Mouse (Mus musculus) lung, adult 2 months (tissue): ENCODE measurements around the gene Tipin. TPM values are rescaled to one million over a fixed set of nuclear protein-coding genes. Genes with fewer than 3 reads are reported as not detected.
"Not testable (repeated sequence)": the region's sequence is repeated elsewhere in the genome, so short reads cannot be mapped to it uniquely, and the experiment has no call there.

Experiments
- DNase-seq: peaks from one replicate; pipeline ENCODE4 v3.0.0; 2022
- H3K4me1 ChIP-seq: fragments of 200-500 bp; 2 replicates; pipeline ENCODE4 v1.6.1; 2011; ENCODE audit warnings: low read length; ENCODE audit not compliant: control insufficient read depth, insufficient read depth
- H3K4me3 ChIP-seq: fragments of 200-500 bp; replicated peaks from 2 replicates; pipeline ENCODE3; 2011; ENCODE audit warnings: low read depth, mild to moderate bottlenecking, control low read depth, low read length; ENCODE audit errors: extremely low read depth
- CTCF ChIP-seq: fragments of 200-500 bp; IDR thresholded peaks from 2 replicates; pipeline ENCODE4 v1.5.1; 2011; ENCODE audit warnings: mild to moderate bottlenecking, low read length, control low read depth; ENCODE audit not compliant: insufficient read depth
- POLR2A ChIP-seq: fragments of 200-500 bp; IDR thresholded peaks from 2 replicates; pipeline ENCODE4 v1.6.1; 2011; ENCODE audit warnings: low read depth, mild to moderate bottlenecking, control low read depth, low read length, borderline replicate concordance; ENCODE audit errors: extremely low read depth
- WGBS: fragments of 180-500 bp; shearing (Covaris S2); methylation state at CpG from one replicate; pipeline ENCODE4 v1.1.7; 2018; 5-methylcytosine and 5-hydroxymethylcytosine counted together
- polyA plus RNA-seq: library from polyadenylated mRNA; depleted of rRNA; stranded (reverse); fragments of >200 nt; gene quantifications from 2 replicates; pipeline ENCODE4 v1.2.3, GENCODE M21; 2012

Tipin gene
- polyA plus RNA-seq, 1 experiment, result 4.9 TPM

DNA sequence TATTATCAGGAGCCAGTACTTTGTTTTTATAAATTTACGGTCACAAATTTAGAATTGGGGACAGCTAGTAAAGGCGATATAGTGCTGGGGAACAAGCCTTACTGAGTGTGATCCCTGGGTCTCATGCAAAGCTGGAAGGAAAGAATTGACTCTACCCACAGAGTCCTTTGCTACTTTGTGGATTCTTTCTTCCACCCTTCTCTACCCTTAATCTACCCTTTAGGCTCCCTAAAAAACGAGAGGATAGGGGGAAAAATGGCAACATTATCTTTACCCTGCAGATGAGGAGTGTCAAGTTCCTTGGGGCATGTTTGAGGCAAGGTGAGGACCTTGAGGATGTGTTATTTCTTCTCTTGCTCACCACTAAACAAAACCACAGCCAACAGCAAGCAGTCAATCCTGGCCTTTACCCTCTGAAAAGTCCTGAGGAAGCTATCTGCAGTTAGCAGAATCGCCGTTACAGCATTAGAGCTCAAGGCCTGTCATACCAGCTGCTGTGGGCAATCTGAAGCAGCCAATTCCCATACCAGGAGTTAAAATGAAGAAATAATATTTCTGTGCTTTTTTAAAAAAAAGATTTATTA lies 1.1 kb downstream of the Tipin start:
- H3K4me3 ChIP-seq, result no peak overlapping the region
- TF ChIP-seq CTCF, result no peak
- TF ChIP-seq POLR2A, result no peak

DNA sequence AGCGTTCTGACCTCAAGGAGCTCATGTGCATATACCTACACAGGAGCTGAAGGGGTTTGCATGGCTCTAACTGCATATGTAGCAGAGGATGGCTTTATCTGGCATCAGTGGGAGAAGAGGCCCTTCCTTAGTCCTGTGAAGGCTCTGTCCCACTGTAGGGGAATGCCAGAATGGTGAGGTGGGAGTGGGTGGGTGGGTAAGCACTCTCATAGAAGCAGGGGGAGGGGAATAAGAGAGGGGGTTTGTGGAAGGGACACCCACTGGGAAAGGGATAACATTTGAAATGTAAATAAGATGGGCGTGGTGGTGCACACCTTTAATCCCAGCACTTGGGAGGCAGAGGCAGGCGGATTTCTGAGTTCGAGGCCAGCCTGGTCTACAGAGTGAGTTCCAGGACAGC lies 21.7 kb downstream of the Tipin start:
- not testable (repeated sequence) for H3K4me1 ChIP-seq, H3K4me3 ChIP-seq, DNase-seq
- WGBS, result 95% methylated on average over 4 of the region's 4 CpGs

More for the DNA sequence above, 1.1 kb downstream of the Tipin start:
- no peak for DNase-seq
- WGBS, result 48% methylated on average over 5 of the region's 5 CpGs
- H3K4me1 ChIP-seq, result peaks cover 7% of the 10 kb centered on the region; the same call in 1 of the 2 replicates

DNA sequence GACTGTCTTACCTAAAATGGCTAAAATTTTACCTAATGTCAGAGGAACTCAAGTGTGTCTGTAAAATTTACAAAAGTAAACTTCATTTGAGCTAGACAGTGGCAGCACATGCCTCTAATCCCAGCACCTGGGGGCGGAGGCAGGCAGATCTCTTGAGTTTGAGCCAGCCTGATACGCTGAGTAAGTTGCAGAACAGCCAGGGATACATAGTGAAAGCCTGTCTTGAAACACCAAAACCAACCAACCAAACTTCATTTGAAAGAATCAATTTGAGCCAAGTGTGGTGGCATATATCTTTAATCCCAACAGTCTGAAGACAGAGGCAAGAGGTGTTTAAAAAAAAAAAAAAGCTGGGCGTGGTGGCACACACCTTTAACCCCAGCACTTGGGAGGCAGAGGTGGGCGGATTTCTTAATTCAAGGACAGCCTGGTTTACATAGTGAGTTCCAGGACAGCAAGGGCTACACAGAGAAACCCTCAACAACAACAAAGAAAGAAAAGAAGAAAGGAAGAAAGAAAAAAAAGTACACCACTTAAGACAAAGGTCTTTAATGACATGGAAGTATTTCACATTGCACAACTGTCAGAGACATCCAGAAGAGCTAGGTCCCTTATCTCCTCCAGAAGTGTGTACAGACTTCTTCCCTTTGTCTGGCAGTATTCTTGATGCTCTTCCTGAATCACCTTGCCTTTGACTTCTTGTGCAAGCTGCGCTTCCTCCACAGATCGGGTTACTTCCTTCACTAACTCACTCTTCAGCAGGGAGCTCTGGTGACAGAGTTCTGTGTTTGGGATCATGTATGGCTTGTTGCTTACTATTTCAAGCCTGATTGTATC lies 25.3 kb downstream of the Tipin start:
- WGBS, result 72% methylated on average over 6 of the region's 6 CpGs
- no peak for DNase-seq
- no peak for TF ChIP-seq POLR2A
- TF ChIP-seq CTCF, result no peak
- no peak overlapping the region for H3K4me3 ChIP-seq
- H3K4me1 ChIP-seq, result no peaks in the 10 kb centered on the region

DNA sequence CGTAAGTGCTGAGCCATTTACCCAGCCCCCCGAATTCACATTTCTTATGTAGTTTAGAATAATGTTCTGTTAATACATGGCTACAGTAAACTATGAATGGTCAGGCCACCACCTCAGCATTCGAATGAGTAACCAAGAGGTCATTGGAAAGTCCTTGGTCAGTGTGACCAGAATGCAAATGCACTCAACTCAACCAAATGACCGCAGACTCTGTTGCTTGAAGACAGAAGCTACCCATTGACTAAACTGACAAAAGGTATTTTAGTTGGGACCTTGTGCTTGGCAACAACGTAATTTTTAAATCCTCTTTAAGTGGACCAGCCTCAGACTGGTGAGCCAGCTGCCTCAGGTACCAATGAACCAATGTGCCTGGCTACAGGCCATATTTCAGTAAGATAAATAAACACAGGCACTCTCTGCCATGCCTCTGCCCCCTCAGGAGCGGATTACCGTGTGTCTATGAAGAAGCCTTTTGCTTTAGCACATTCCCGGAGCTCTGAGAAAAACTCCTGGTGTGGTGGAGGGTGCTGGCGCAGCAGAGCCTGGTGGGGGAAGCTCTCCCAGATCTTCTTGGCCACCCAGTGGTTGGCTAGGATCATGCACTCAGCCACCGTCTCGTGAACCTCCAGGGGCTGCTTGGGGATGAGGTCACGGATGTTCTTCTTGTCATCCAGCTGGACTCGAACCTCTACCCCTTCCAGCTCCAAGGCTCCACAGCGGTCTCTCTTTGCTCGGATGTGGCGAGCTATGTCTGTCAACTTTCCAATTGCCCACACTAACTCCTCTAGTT lies 29.8 kb downstream of the Tipin start:
- Histone ChIP-seq H3K4me3 (no peak overlapping the region), H3K4me1 (no peaks in the 10 kb centered on the region)
- TF ChIP-seq CTCF (no peak), POLR2A (no peak)
- 78% methylated on average over 16 of the region's 16 CpGs for WGBS
- no peak for DNase-seq

DNA sequence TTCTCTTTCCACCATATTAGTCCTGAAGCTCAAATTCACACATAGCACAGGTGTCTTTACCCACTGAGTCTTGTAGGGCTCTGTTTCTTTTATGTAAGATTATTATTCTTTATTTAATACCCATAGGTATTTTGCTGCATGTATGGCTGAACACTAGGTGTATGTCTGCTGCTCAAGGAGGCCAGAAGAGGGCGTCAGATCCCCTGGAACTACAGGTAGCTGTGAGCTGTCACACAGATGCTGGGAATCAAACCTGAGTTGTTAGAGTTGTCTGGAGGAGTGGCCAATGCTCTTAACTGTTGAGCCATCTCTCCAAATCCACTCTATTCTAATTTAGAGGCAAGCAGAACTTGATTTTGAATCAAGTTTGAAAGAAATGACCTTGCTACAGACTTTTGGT lies 30.7 kb downstream of the Tipin start:
- DNase-seq, result no peak
- WGBS, result 47% methylated on average over 1 of the region's 1 CpGs
- Histone ChIP-seq H3K4me1 (no peaks in the 10 kb centered on the region), H3K4me3 (no peak overlapping the region)
- TF ChIP-seq POLR2A, result no peak
- no peak for TF ChIP-seq CTCF

DNA sequence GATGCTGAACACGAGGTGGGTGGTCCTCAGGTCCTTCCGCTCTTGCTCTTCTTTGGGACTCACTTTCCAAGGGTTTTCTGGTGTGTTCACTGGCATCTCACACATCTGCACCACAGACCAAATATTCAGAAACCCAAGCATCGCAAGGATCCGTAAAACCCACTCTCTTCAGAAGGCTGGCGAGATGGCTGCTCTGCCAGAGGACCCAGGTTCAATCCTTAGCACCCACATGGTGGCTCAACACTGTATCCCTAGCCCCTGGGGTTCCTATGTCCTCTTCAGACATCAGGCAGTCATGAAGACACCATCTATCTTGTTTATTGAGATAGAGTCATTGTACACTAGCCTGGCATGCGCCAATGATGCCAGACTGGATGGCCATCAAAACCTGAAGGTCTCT lies 33.3 kb downstream of the Tipin start:
- H3K4me1 ChIP-seq, result no peaks in the 10 kb centered on the region
- TF ChIP-seq POLR2A (no peak), CTCF (no peak)
- no peak overlapping the region for H3K4me3 ChIP-seq
- 94% methylated on average over 6 of the region's 6 CpGs for WGBS
- DNase-seq, result no peak

DNA sequence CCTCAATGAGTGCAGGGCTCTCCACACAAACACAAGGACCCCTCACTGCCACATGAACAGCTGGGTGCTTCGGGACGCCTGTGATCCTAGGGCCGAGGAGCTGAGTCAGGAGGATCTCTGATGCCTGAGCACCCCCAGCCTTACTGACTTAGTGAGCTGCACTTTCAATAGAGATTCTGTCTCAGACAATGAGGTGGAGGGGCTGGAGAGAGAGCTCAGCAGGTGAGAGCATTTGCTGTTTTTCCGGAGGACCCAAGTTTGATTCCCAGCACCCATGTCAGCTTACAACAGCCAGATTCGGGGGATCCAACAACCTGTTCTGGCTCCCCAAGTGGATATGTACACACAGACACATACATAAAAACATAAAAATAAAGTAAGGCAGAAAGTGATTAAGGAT lies 35.6 kb downstream of the Tipin start:
- WGBS, result 98% methylated on average over 5 of the region's 5 CpGs
- no peak for TF ChIP-seq CTCF
- TF ChIP-seq POLR2A, result no peak
- Histone ChIP-seq H3K4me1 (no peaks in the 10 kb centered on the region), H3K4me3 (no peak overlapping the region)
- no peak for DNase-seq

DNA sequence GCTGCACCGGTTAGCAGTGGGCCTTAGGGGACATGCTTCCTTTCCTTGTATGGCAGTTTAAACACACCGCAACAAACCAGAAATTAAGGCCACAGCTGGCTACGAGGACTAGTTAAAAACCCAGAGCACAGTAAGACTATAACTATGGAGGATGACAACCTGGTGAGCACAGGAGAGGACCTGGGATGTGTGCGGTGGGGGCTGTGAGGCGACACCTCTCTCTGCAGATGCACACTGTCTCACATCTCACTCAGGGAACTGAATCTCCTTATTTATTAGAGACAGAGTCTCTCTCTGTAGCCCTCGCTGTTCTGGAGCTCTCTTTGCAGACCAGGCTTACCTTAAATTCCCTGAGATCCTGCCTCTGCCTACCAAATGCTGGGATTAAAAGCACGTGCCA lies 42.6 kb downstream of the Tipin start:
- TF ChIP-seq CTCF, result no peak
- TF ChIP-seq POLR2A, result no peak
- 96% methylated on average over 7 of the region's 7 CpGs for WGBS

DNA sequence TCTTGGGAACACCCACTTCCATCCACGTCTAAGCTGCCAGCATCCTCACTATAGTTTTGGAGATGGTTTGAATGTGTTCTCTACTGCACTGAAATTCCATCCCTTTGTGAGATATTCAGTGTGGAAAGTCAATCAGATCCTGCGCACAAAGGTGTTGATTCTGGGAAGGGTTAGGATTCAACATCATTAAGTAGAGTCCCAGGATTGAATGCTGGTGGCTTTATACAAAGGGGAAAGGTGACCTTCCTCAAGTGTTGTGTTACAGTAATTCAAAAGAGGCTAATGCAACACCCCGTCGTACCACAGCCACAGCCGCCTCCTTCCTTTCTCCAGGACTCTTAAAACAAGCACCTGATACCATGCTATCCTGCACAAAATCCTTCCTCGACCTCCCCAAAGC lies 54.4 kb downstream of the Tipin start:
- 89% methylated on average over 6 of the region's 6 CpGs for WGBS
- H3K4me1 ChIP-seq, result no peaks in the 10 kb centered on the region
- no peak overlapping the region for H3K4me3 ChIP-seq
- no peak for DNase-seq
- TF ChIP-seq CTCF, result no peak
- TF ChIP-seq POLR2A, result no peak

More for the DNA sequence above, 42.6 kb downstream of the Tipin start:
- H3K4me3 ChIP-seq, result no peak overlapping the region
- H3K4me1 ChIP-seq, result no peaks in the 10 kb centered on the region
- DNase-seq, result no peak

DNA sequence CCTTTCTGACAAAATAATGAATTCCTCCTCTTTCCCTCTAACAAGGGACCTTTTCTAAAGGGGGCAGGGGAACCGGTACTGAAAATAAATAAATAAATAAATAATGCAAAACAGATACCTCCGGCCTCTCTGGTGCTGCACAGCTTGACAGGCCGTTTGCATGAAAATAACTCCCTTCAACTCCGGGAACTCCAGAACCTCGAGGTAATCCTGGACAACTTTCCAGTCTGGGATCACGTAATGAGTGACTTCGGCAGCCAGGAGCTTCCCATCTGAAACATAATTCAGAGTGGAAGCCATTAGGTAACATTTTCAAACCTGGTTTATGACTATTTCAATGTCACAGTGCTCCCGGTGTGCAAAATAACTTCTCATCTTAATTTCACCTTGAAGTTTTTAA lies 58.0 kb downstream of the Tipin start:
- Histone ChIP-seq H3K4me3 (no peak overlapping the region), H3K4me1 (no peaks in the 10 kb centered on the region)
- DNase-seq, result no peak
- no peak for TF ChIP-seq POLR2A
- TF ChIP-seq CTCF, result no peak
- 55% methylated on average over 8 of the region's 8 CpGs for WGBS
